Mouse (Mus musculus): ENCODE results near the gene Sptssa. TPM values are rescaled to one million over a fixed set of nuclear protein-coding genes. Genes with fewer than 3 reads are reported as not detected.

Gene Sptssa
- 234 and 236 TPM in 2 replicates for polyA plus RNA-seq (2015; fragmentation: Nextera tagmentation; extraction: Ambion mirVana)

GRCm38 (mm10) chr12:54656396-54657171 lies at the start of gene Sptssa:
Sptssa (minus strand) TSS chr12:54656573.
- 7% methylated on average over 53 of the region's 53 CpGs for WGBS

GRCm38 (mm10) chr12:54699394-54699793 lies 43.0 kb upstream of the Sptssa start:
- peaks cover 6% of the 10 kb centered on the region for H3K4me1 ChIP-seq (ENCODE audit: control insufficient read depth, insufficient read depth, low read length)
- no peaks in the 10 kb centered on the region for H3K36me3 ChIP-seq (ENCODE audit: control insufficient read depth, insufficient read depth, low read length)
- no peak overlapping the region for H3K9ac ChIP-seq (ENCODE audit: low read depth, low read length)
- no peak overlapping the region for H3K27ac ChIP-seq (ENCODE audit: low read length)
- no peak overlapping the region for H3K4me3 ChIP-seq (ENCODE audit: low read length)
- H3K27me3 ChIP-seq (replicated peaks; ENCODE audit: control insufficient read depth, insufficient read depth, low read length), result no peaks in the 10 kb centered on the region
- ATAC-seq, result no peak
- 70% methylated on average over 7 of the region's 7 CpGs for WGBS
- H3K4me2 ChIP-seq (ENCODE audit: low read depth, low read length), result no peak overlapping the region
- H3K9me3 ChIP-seq (ENCODE audit: control insufficient read depth, low read length), result no peaks in the 10 kb centered on the region

More at GRCm38 (mm10) chr12:54656396-54657171, at the start of gene Sptssa:
- H3K9me3 ChIP-seq (ENCODE audit: control insufficient read depth, low read length), result no peaks in the 10 kb centered on the region
- ATAC-seq, result peak; percentile 99
- H3K27ac ChIP-seq (ENCODE audit: low read length), result peak within 1 kb of the TSS; percentile 82
- peak within 1 kb of the TSS; percentile 73 for H3K4me3 ChIP-seq (ENCODE audit: low read length)
- H3K9ac ChIP-seq (ENCODE audit: low read depth, low read length), result peak within 1 kb of the TSS; percentile 90
- H3K36me3 ChIP-seq (ENCODE audit: control insufficient read depth, insufficient read depth, low read length), result no peaks in the 10 kb centered on the region
- no peaks in the 10 kb centered on the region for H3K27me3 ChIP-seq (replicated peaks; ENCODE audit: control insufficient read depth, insufficient read depth, low read length)
- peaks cover 37% of the 10 kb centered on the region for H3K4me1 ChIP-seq (ENCODE audit: control insufficient read depth, insufficient read depth, low read length)
- peak within 1 kb of the TSS; percentile 90 for H3K4me2 ChIP-seq (ENCODE audit: low read depth, low read length)

- Histone ChIP-seq H3K9me3 (ENCODE audit: control insufficient read depth, low read length) (no peaks in the 10 kb centered on the region), H3K27me3 (replicated peaks; ENCODE audit: control insufficient read depth, insufficient read depth, low read length) (no peaks in the 10 kb centered on the region), H3K9ac (ENCODE audit: low read depth, low read length) (no peak overlapping the region), H3K4me3 (ENCODE audit: low read length) (no peak overlapping the region), H3K4me2 (ENCODE audit: low read depth, low read length) (no peak overlapping the region), H3K27ac (ENCODE audit: low read length) (no peak overlapping the region), H3K4me1 (ENCODE audit: control insufficient read depth, insufficient read depth, low read length) (peaks cover 7% of the 10 kb centered on the region), H3K36me3 (ENCODE audit: control insufficient read depth, insufficient read depth, low read length) (no peaks in the 10 kb centered on the region)
- 42% methylated on average over 6 of the region's 6 CpGs for WGBS
- ATAC-seq, result no peak
These were observed 41.4 kb upstream of the Sptssa start for GRCm38 (mm10) chr12:54697791-54698250.

- Histone ChIP-seq H3K27me3 (replicated peaks; ENCODE audit: control insufficient read depth, insufficient read depth, low read length) (no peaks in the 10 kb centered on the region), H3K36me3 (ENCODE audit: control insufficient read depth, insufficient read depth, low read length) (no peaks in the 10 kb centered on the region), H3K27ac (ENCODE audit: low read length) (no peak overlapping the region), H3K9me3 (ENCODE audit: control insufficient read depth, low read length) (no peaks in the 10 kb centered on the region), H3K4me2 (ENCODE audit: low read depth, low read length) (no peak overlapping the region), H3K4me1 (ENCODE audit: control insufficient read depth, insufficient read depth, low read length) (peaks cover 7% of the 10 kb centered on the region), H3K9ac (ENCODE audit: low read depth, low read length) (no peak overlapping the region), H3K4me3 (ENCODE audit: low read length) (no peak overlapping the region)
- 6% methylated on average over 7 of the region's 7 CpGs for WGBS
- ATAC-seq, result peak; percentile 57
These were observed 40.7 kb upstream of the Sptssa start for GRCm38 (mm10) chr12:54697003-54697597.

- peak overlapping the region; percentile 97 for H3K27ac ChIP-seq (ENCODE audit: low read length)
- peak; percentile 88 for ATAC-seq
- H3K9me3 ChIP-seq (ENCODE audit: control insufficient read depth, low read length), result no peaks in the 10 kb centered on the region
- H3K4me3 ChIP-seq (ENCODE audit: low read length), result peak overlapping the region; percentile 89
- peak overlapping the region; percentile 93 for H3K9ac ChIP-seq (ENCODE audit: low read depth, low read length)
- H3K27me3 ChIP-seq (replicated peaks; ENCODE audit: control insufficient read depth, insufficient read depth, low read length), result no peaks in the 10 kb centered on the region
- under 1% methylated on average over 32 of the region's 32 CpGs for WGBS
- peaks cover 7% of the 10 kb centered on the region for H3K4me1 ChIP-seq (ENCODE audit: control insufficient read depth, insufficient read depth, low read length)
- peak overlapping the region; percentile 67 for H3K4me2 ChIP-seq (ENCODE audit: low read depth, low read length)
- H3K36me3 ChIP-seq (ENCODE audit: control insufficient read depth, insufficient read depth, low read length), result no peaks in the 10 kb centered on the region
These were observed 40.0 kb upstream of the Sptssa start for GRCm38 (mm10) chr12:54696242-54697002.

- Histone ChIP-seq H3K27me3 (replicated peaks; ENCODE audit: control insufficient read depth, insufficient read depth, low read length) (no peaks in the 10 kb centered on the region), H3K4me1 (ENCODE audit: control insufficient read depth, insufficient read depth, low read length) (peaks cover 7% of the 10 kb centered on the region), H3K36me3 (ENCODE audit: control insufficient read depth, insufficient read depth, low read length) (no peaks in the 10 kb centered on the region), H3K27ac (ENCODE audit: low read length) (peak within 1 kb of the TSS; percentile 97), H3K9me3 (ENCODE audit: control insufficient read depth, low read length) (no peaks in the 10 kb centered on the region), H3K4me2 (ENCODE audit: low read depth, low read length) (peak within 1 kb of the TSS; percentile 67), H3K4me3 (ENCODE audit: low read length) (peak within 1 kb of the TSS; percentile 89), H3K9ac (ENCODE audit: low read depth, low read length) (peak within 1 kb of the TSS; percentile 93)
- WGBS, result under 1% methylated on average over 57 of the region's 57 CpGs
- ATAC-seq, result peak; percentile 92
These were observed 39.3 kb upstream of the Sptssa start, which contains the start of gene Eapp for GRCm38 (mm10) chr12:54695511-54696241. Eapp (minus strand) TSS chr12:54695897.

GRCm38 (mm10) chr12:54694847-54695510 lies 38.6 kb upstream of the Sptssa start:
- H3K9me3 ChIP-seq (ENCODE audit: control insufficient read depth, low read length), result no peaks in the 10 kb centered on the region
- H3K4me2 ChIP-seq (ENCODE audit: low read depth, low read length), result peak overlapping the region; percentile 67
- no peaks in the 10 kb centered on the region for H3K36me3 ChIP-seq (ENCODE audit: control insufficient read depth, insufficient read depth, low read length)
- peak overlapping the region; percentile 93 for H3K9ac ChIP-seq (ENCODE audit: low read depth, low read length)
- peaks cover 7% of the 10 kb centered on the region for H3K4me1 ChIP-seq (ENCODE audit: control insufficient read depth, insufficient read depth, low read length)
- no peaks in the 10 kb centered on the region for H3K27me3 ChIP-seq (replicated peaks; ENCODE audit: control insufficient read depth, insufficient read depth, low read length)
- WGBS, result 36% methylated on average over 12 of the region's 12 CpGs
- no peak for ATAC-seq
- H3K27ac ChIP-seq (ENCODE audit: low read length), result peak overlapping the region; percentile 97
- peak overlapping the region; percentile 89 for H3K4me3 ChIP-seq (ENCODE audit: low read length)

GRCm38 (mm10) chr12:54689082-54689481 lies 32.7 kb upstream of the Sptssa start:
- Histone ChIP-seq H3K4me3 (ENCODE audit: low read length) (no peak overlapping the region), H3K36me3 (ENCODE audit: control insufficient read depth, insufficient read depth, low read length) (0 out of 2 replicates have a peak, but pooled peaks cover 3% of the 10 kb centered on the region), H3K27ac (ENCODE audit: low read length) (no peak overlapping the region), H3K27me3 (replicated peaks; ENCODE audit: control insufficient read depth, insufficient read depth, low read length) (no peaks in the 10 kb centered on the region), H3K9ac (ENCODE audit: low read depth, low read length) (no peak overlapping the region), H3K4me2 (ENCODE audit: low read depth, low read length) (no peak overlapping the region), H3K4me1 (ENCODE audit: control insufficient read depth, insufficient read depth, low read length) (no peaks in the 10 kb centered on the region), H3K9me3 (ENCODE audit: control insufficient read depth, low read length) (no peaks in the 10 kb centered on the region)
- no peak for ATAC-seq
- WGBS, result 95% methylated on average over 5 of the region's 5 CpGs
